Mouse (Mus musculus) ES-Bruce4 (cell line): ENCODE data around the gene Cnpy2.

Experiments used
- CTCF ChIP-seq: IDR thresholded peaks from one replicate; pipeline ENCODE4 v1.8.1; 2011; ENCODE audit warnings: low read depth, low read length
- EP300 ChIP-seq: IDR thresholded peaks from 2 replicates; pipeline ENCODE4 v1.6.1; 2011; ENCODE audit warnings: low read depth, low read length; ENCODE audit not compliant: insufficient read depth
- POLR2A ChIP-seq: IDR thresholded peaks from one replicate; pipeline ENCODE4 v1.8.1; 2011; ENCODE audit warnings: low read length; ENCODE audit not compliant: insufficient read depth

DNA sequence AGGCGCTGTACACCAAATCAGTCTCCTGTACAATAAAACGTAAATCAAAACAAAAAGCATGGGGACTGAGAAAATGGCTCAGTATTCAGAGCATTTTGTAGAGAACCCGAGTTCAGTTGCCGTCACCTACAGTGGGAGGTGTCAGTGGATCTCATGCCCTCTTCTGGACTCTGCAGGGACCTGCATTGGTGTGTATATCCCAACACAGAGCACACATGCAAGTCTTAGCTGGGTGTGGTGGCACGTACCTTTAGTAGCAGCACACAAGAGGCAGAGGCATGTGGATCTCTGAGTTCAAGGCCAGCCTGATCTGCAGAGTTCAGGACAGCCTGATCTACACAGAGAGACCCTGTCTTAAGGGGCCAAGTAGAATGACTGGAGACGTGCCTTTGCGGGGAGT is 12.6 kb upstream of the Cnpy2 start:
- TF ChIP-seq CTCF (no peak), POLR2A (no peak), EP300 (no peak)
